Mouse (Mus musculus) liver, embryonic 14.5 days (tissue): ENCODE measurements at regions not wholly inside any gene's neighbourhood (a gene's known extent, or its start where the extent isn't known, plus 50 kb on each side); places are given as distances from the start of the nearest gene placed in this dataset.

Experiments
- CTCF ChIP-seq: IDR thresholded peaks from 2 replicates; pipeline ENCODE4 v1.5.1; 2016; ENCODE audit warnings: antibody characterized with exemption, low read depth, control low read depth
- EP300 ChIP-seq: IDR thresholded peaks from 2 replicates; pipeline ENCODE4 v1.6.1; 2016; ENCODE audit warnings: antibody characterized with exemption, low read depth

GRCm38 (mm10) chr5:136620234-136620633, 52.9 kb upstream of the Cux1 start:
- no peak for TF ChIP-seq CTCF
- no peak for TF ChIP-seq EP300
